Mouse (Mus musculus): ENCODE data around the gene Fbln2.

GRCm38 (mm10) chr6:91245331-91245730 is 33.1 kb downstream of the Fbln2 start:
- TF ChIP-seq GATA1 (IDR thresholded peaks at IDR 0.05; ENCODE audit: low read length) (no peak), TAL1 (IDR thresholded peaks at IDR 0.05; ENCODE audit: low read length) (no peak)

Data from erythroblast, embryonic 14.5 days (primary cell).